Mouse (Mus musculus) embryo, embryonic 10.5 days (tissue): ENCODE results near the gene Iqsec1.

ENCODE experiments used
- DNase-seq: peaks from one replicate; pipeline ENCODE4 v3.0.0-alpha.2; 2015; ENCODE audit warnings: low spot score

Iqsec1 gene

GRCm38 (mm10) chr6:90704705-90705344, 283.7 kb downstream of the Iqsec1 start:
- no peak for DNase-seq

GRCm38 (mm10) chr6:90703782-90704181, 284.7 kb downstream of the Iqsec1 start:
- no peak for DNase-seq

DNA sequence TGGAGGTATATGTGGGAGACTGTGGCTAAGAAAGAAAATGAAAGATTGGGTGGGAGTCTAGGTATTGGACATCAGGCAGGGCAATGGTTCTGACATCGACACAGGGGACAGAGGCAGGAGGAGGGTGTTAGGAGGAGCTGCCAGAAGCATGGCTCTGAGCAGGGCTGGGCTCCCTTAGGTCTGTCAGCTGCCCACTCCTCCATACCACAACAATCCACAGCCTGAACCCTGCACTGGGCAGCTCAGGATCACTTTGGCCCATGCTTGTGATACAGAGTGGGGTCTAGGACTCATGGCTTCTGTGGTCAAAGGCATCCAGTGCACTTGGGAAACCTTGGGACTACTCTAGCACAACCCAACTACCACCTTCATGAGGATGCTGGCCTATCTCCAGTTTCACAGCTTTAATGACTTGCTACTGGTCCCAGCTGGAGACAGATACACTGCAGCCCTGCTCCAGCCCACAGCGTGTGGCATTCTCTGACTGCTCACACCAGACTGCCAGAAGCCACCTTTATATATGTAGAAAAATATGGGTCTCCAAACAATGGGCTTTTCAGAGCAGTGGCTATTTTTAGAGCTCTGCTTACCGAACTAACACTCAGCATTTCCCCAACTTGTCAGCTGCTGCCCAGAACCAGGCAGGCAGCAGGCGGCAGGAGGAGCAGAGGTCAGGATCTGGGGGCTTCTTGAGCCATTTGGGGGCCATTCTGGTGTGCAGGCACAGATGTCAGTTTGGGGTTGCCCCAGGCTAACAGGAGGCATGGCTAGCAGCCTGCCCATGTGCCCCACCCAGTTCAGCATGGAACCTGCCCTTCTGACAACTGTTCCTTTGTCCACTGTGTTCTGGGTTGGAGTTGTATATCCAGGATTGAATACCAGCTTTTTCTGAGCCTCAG, 285.4 kb downstream of the Iqsec1 start:
- peak; percentile 27 for DNase-seq

DNA sequence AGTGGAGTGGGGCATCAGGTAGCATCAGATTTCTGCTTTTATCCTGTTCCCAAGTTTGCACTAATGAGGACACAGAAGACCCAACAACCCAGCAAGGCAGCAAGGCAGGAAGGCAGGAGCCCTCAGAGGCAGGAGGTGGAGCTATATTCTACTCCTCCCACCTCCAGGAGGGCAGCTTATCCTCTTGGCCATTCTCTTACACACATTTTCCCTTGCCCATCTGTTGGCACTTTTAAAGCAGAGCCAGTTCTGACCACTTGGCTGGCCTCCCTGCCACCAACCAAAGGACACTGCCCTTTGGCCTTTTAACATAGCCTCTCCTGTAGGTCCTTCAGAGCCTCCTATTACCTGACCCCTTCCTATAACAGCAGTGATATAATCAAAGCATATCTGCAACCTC, 286.3 kb downstream of the Iqsec1 start:
- no peak for DNase-seq

GRCm38 (mm10) chr6:90701391-90701790, 287.1 kb downstream of the Iqsec1 start:
- no peak for DNase-seq

DNA sequence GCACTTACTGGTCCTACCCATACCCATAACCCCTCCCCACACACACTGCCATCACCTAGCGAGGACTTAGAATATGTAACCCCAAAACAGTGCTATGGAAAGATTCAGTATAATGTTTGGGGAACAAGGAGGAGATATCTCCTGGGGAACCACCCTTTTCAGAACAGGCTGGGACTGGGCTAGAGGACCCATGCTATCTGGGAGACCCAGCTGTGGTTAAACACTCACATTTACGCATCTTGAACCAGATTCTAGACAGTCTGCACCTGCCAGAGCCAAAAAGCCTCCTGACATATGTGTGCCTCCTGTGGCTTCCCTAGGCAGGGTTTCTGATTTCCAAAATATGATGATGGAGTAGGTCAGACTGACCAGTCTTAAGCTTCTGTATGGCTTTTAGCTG, 287.7 kb downstream of the Iqsec1 start:
- no peak for DNase-seq

- no peak for DNase-seq
These were observed 288.4 kb downstream of the Iqsec1 start for GRCm38 (mm10) chr6:90700068-90700467.

GRCm38 (mm10) chr6:90698843-90699242, 289.6 kb downstream of the Iqsec1 start:
- no peak for DNase-seq

GRCm38 (mm10) chr6:90695754-90696153, 292.7 kb downstream of the Iqsec1 start:
- no peak for DNase-seq

DNA sequence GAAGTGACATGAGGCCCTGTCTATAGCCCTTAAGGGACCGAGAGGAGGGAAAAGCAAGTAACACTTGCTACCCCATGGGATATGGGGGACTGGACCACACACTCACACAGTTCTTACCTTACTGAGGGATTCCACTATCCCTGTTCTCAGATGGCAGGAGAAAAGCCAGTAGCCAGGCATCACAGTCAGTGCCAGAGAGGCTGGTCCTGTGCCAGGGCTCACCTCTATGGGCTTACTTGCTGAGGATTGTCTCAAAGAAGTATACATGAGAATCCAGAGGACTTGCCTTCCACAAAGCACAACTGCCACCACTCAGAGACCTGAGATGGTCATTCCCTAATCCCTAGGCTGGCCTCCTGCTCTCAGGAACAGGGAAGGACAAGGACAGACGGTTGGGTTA, 296.1 kb downstream of the Iqsec1 start:
- no peak for DNase-seq

GRCm38 (mm10) chr6:90691935-90692334, 296.6 kb downstream of the Iqsec1 start:
- no peak for DNase-seq

DNA sequence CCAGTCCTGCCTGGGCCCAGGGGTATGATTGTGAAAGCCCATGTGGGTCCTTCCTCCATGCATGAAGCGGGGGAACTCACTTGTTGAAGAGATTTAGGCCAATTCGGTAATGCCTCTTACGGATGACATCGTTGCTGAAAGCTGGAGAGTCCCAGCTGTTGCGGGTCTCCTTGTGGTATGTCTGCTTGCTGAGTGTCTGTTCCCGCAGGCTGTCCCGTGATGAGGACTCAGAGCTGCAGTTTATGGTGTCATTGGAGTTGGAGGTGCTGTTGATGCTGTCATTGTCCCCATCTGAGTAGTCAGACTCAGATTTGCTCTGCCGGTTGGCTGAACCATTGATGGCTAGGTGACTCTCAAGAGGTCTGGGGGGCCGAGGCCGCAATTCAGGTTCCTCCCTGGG, 299.0 kb downstream of the Iqsec1 start:
- no peak for DNase-seq

DNA sequence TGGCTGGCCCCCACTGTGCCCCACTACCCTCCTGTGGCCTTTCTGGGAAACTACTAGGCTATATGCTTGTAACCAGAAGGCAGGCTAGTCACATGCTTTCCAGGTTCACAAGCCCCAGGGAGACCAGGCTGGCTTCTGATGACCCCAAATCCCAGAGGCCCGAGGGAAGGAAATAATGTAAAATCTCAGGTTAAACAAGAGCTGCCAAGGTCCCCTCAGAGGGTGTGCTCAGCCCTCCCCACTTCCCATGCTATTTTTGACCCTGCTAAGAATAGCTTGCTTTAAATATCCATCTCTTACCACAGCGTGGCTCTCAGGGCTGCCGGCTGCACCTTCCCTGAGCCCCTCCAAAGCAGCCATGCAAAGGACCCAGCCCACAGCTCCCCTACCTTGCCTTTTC, 299.7 kb downstream of the Iqsec1 start:
- no peak for DNase-seq

GRCm38 (mm10) chr6:90688003-90688402, 300.5 kb downstream of the Iqsec1 start:
- DNase-seq: no peak

GRCm38 (mm10) chr6:90686812-90687211, 301.7 kb downstream of the Iqsec1 start:
- DNase-seq: no peak

GRCm38 (mm10) chr6:90683831-90684532, 304.5 kb downstream of the Iqsec1 start:
- DNase-seq: no peak

- DNase-seq: no peak
These were observed 308.1 kb downstream of the Iqsec1 start for GRCm38 (mm10) chr6:90680401-90680800.

GRCm38 (mm10) chr6:90678759-90679158, 309.7 kb downstream of the Iqsec1 start:
- no peak for DNase-seq

GRCm38 (mm10) chr6:90668693-90669092, 319.8 kb downstream of the Iqsec1 start:
- no peak for DNase-seq

GRCm38 (mm10) chr6:90663736-90664135, 324.7 kb downstream of the Iqsec1 start:
- no peak for DNase-seq

DNA sequence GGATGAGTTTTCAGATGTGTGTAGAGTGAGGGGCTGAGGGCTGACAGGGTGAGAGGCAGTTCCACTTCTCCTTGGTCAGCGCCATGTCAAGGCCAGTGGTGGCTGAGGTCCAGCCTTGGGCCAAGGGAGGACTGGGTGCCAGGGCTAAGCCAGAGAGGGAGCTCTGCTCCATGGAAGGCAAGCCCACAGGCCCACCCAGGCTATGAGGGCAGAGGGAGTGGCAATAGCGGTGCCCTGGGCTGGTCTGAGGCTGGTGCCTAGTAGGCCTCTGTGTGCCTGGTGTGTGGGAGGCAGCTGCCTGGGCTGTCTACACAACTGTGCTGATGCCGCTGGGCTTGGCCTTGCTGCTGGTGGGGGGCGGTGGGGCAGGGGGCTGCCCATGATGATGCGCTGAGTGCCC, 326.3 kb downstream of the Iqsec1 start:
- no peak for DNase-seq

GRCm38 (mm10) chr6:90661029-90661399, 327.5 kb downstream of the Iqsec1 start:
- DNase-seq: no peak
